Mouse (Mus musculus): ENCODE data around the gene Rpap1.

Gene Rpap1

DNA sequence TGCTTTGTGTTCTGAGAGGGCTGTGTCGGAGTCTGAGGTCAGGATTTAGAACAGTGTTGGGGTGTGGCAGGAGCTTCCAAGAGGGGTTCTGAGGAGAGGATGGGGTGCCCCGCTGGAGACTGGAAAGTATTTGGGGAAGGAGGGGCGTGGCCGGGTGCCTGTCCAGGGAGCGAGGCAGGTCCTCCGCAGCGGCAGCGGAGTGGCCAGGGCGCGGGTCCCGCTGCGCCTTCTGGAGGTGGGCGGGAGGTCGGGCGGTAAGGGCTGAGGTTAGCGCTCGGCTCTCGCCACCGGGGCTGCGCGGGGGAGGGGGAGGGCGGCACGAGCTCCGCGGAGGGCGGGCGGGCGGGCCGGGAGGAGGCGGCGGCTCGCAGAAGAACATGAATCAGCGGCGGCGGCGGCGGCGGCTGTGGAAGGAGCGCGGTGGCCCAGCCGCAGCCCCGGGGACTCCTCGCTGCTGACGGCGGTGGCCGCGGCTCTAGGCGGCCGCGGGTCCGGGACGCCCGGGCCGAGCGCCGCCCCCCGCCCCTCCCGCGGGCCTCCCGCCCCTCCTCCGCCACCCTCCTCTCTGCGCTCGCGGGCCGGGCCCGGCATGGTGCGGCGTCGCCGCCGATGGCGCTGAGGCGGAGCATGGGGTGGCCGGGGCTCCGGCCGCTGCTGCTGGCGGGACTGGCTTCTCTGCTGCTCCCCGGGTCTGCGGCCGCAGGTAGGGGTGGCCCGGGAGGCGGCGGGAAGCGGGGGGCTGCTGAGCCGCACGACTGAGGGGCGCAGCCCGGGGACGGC lies 12.0 kb upstream of the Rpap1 start:
- DNase-seq (ENCODE audit: low read depth, low spot score): peak; percentile 29

DNA sequence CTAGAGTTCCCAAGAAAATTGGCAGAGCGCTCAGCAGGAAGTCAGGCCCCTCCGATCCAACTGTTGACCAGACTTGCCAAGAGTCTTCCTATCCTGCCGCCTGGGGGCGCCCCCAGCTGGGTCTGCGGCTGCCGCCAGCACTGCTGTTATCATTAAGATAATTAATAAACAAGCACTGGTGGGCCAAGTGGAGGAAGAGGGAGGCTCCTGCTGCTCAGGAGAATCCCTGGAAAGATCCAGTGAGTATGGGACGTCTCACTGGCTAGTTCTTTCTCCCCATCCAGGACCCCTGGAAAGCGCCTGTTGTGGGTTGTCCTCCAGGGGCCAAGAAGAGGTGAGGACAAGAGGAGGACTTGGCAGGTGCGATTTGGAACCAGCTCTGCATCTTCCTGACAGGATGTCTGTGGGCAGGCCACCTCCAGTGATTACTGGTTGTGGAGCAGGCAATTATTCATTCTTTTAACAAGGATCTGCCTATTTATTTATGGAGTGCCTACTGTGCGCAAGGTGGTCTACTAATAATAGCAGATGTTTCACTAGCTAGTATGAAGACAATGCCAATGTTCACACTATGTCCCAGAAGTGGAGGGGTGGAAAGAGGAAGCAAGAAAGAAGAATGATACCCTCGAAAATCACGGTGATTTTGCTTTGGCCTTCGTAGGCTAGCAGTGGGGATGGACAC lies 11.1 kb upstream of the Rpap1 start:
- no peak for DNase-seq (ENCODE audit: low read depth, low spot score)

DNA sequence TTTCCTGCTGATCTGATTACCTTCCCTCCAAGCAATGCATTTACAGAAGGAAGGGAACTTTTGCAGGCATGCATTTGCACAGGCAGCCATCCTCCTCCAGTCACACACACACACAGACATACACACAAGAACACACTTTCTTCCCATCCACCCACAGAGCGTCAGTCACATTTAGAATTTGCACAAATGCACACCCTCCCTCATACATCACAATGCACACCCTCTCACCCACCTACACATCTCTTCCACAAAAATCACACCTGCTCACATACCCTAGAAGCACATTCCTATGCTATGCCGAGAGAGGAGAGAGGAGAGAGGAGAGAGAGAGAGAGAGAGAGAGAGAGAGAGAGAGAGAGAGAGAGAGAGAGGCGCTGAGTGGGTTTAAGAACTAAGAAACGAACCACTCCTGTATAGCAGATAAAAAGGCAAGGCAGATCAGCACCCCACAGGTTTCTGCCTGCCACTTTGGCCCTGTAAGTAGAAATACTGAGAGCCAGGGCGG lies 10.0 kb upstream of the Rpap1 start, which contains the start of gene Tyro3:
TSS of gene Tyro3 (plus strand) at position 455 of the 505 bp plus-strand sequence.
- DNase-seq (ENCODE audit: low read depth, low spot score): no peak

DNA sequence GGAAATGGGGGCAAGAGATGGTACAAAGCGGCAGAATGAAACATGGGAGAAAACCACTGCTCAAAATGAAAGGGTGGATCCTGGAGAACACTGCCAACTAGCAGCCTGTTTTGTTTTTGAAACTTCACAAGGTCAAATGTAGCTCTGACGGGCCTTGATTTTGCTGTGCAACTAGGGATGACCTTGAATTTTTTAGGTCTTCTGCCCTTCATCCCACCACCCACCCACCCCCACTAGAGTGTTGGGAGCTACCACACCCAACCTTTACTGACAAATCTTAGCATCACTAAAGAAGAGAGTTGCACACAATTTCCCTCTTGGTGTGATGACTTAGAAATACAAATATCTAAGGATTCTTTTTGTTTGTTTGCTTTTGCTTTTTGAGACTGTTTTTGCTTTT lies 2.7 kb upstream of the Rpap1 start:
- DNase-seq (ENCODE audit: low read depth, low spot score): no peak

DNA sequence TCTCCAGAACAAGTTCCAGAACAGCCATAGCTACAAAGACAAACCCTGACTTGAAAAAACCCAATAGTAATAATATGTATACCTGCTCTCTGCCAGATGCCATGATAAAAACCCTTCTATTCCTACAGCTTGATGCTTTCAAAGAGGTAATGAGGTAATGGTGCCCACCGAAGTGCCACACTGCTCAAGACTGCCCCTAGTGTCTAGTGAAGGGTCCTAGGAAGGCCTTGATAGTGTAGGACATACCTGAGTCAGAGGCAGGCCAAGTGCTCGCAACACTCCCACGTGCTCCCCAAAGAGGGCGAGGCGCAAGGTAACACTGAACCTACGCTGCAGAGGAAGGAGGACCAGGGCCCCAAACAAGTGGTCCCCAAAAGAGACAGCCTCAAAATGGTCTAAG lies 20.1 kb downstream of the Rpap1 start:
- no peak for DNase-seq (ENCODE audit: low read depth, low spot score)

DNA sequence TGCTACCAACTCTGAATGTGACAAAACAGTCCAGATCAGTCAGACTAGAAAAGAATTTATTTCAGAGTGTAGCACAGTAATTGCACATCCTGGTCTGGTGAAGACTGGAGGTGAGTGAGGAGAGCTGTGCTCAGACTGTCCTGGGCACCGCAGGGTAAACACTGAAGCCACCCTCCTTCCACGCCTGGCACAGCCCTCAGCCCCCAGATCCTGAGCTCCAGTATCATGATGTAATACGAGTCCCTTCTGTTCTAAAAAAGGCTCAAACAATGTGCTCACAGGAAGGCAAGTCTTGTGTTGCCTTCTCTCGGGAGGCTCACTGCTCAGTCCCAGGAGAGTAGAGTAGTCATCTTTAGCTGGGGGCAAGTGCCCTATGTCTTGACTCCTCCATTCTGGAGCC lies 23.4 kb downstream of the Rpap1 start:
- DNase-seq (ENCODE audit: low read depth, low spot score): no peak

DNA sequence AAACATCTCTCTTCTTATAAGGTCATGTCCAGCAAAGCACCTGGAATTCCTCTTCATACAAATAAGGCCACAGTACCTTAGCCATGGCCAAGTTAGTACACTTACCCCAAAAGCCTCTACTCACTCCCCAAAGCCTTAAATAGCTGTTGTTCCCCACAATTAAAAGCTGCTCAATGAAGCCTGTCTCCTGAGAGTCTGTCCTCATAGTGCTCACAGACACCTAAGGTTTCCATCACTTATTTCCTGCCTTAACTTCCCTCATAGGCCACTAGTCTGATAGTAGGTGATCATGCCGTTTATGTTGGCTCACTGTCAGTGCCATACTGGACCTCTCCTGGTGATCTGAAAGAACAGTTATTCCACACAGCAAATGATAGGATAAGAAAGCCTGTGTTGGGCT lies 25.1 kb downstream of the Rpap1 start:
- no peak for DNase-seq (ENCODE audit: low read depth, low spot score)

DNA sequence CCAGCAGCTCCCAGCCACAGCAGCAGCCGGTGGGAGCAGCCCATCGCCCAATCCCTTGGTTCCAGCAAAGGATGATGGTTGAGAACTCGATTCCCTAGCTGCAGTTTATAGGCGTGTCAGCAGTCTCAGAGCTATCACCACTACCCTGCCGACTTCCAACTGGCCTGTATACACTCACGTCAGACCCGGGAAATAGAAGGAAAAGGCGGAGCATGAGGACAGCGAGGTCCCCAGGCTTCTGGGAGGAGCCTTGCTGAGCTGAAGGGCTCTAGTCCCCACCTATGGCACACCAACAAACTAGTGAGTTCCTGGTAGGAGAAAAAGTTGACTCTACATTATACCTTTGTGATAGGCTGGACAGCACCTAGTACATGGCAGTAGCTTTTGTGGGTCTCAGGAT lies 27.1 kb downstream of the Rpap1 start, which contains the start of gene Ltk:
TSS of gene Ltk (minus strand) at position 181 of the 400 bp plus-strand sequence.
- no peak for DNase-seq (ENCODE audit: low read depth, low spot score)

DNA sequence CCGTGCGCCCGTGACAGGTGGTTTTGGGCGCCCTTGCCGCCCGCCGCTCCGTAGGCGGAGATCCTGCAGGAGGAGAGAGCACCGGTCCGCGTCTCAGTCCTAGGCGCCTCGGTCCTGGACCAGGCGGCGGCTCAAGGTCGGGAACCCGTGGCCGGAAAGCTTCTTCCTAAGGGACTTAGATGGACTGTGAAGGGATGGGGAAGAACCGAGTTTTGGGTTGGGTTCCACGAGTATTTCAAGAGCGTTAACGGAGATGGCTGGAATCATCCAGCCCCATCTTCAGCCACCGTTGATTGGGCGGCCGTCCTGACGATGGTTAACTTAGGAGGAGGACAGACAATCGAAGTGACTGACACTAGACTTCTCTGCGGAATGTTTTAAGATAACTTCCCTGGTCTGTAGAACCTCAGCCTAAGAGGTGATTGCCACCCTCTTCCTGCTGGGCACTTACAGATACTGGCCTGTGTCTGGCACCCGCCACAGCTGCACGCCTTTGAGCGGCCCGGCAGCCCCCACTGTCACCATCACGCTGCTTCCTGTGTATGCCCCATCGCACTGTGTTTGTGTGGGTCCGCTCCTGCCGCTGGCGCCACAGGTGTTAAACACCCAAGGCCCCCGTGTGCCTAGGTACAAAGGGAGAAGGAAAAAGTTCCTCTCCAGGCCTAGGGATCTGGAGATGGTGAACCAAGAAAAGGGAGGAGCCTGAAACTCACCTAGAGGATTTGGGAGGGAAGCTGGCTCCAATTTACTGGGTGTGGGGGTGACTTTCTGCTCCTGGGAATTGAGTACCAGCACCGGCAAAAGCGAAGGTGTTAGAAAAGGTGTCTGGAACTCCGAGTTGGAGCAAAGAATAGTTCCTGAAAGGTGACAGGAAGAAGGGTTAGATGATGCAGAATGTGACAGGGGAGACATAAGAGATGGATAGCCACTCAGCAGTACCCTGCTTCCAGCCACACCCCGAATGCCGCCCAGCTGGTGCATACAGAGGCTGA lies 28.2 kb downstream of the Rpap1 start:
- DNase-seq (ENCODE audit: low read depth, low spot score): no peak

DNA sequence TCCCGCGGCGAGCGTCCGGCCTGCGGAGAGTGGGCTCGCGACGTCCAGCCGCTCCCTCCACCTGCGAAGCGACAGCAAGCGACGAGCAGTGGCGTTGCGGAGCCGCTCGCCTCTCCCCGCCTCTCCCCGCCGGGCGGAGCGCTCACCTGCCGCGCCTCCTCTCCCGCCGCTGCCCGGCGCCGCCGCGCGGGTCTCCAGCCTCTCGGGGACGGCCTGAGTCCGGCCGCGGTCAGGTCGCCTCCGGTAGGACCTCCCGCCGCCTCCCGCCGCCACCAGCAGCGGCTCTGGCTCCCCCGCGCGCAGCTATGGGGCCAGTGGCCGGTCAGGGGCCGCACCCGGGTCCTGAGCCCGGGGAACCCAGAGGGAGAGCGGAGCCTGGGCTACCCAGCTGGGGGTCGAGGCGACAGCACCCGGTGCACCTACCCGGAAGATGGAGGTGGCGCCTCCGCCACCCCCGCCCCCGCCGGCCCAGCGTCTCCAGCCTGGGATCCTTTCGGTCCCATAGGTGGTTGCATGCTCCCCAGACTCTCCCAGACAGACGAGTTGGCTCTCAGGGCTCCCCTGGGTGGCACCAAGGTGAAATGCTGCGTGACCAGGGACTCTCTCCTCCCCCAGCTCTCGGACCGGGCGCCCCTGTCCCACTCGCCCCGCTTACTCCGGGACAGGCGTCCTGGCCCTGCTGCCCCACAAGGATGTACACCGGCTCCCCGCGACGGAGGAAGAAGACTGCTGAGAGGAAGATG lies 29.1 kb downstream of the Rpap1 start:
- DNase-seq (ENCODE audit: low read depth, low spot score): no peak

DNA sequence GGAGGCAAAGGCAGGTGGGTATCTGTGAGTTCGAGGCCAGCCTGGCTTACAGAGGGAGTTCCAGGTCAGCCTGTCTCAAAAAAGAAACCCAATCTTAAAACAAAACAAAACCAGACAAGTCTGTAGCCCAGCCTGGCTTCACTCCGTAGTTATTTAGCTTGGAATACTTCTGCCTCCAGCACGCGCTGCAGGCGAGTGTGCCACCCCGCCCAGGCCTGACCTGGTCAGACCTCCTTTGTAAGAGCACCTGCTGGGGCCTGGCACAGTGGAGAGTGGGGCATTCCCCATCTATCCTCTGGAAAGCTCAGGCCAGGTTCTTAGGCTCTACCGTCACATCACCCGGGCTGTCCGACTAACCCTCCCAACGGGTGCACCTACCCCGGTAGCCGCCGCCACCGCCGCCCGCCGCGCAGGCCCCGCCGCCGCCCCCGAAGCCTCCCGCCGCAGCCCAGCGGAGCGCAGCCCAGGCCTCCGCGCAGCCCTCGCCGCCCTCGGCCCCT lies 29.7 kb downstream of the Rpap1 start:
- DNase-seq (ENCODE audit: low read depth, low spot score): no peak

DNA sequence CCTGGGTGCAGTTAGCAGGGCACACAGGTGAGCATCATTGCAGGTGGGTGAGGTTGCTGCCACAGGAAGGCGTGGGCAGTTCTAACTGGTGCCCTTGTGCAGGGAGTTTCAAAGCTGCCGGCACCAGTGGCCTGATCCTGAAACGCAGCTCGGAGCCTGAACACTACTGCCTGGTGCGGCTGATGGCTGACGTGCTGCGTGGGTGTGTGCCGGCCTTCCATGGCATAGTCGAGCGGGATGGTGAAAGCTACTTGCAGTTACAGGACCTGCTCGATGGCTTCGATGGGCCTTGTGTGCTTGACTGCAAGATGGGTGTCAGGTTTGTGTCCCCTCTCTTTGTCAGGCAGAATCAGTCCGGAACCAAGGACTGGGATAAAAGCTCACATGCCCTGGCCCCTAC lies 38.1 kb downstream of the Rpap1 start:
- DNase-seq (ENCODE audit: low read depth, low spot score): no peak

DNA sequence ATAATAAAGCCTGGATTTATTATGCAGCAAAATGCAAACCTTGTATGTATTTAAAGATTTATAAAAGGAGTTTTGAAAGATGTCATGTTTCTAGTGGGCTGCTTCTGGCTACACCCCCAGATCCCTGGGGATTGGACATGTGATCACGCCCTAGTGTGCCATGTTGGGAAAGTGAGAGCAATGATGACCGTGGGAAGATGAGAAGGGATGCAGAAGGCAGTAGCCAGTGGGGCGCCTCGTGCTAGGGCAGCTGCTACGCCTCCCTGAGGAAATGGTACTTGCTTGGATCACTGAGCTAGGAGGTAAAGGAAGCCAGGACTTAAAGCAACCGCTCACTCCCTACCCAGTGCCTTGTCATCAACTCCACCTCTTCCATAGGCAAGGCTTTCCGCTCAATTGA lies 39.8 kb downstream of the Rpap1 start:
- DNase-seq (ENCODE audit: low read depth, low spot score): no peak

DNA sequence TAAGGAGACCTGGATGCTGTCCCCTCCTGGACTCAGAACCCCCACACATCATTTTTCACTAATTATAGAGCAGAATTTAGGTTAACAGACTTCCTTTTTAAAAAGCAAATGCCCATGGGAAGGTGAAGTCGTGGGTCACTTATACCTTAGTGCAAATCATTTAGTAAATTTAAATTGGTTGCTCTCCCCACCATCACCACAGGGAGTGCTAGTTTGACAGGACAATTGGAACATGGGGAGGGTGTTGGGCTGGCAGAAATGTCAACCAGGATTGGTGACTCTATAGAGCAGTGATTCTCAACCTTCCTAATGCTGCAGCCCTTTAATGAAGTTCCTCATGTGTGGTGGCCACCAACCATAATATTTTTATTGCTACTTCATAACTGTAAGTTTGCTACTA lies 42.1 kb downstream of the Rpap1 start:
- peak; percentile 44 for DNase-seq (ENCODE audit: low read depth, low spot score)

DNA sequence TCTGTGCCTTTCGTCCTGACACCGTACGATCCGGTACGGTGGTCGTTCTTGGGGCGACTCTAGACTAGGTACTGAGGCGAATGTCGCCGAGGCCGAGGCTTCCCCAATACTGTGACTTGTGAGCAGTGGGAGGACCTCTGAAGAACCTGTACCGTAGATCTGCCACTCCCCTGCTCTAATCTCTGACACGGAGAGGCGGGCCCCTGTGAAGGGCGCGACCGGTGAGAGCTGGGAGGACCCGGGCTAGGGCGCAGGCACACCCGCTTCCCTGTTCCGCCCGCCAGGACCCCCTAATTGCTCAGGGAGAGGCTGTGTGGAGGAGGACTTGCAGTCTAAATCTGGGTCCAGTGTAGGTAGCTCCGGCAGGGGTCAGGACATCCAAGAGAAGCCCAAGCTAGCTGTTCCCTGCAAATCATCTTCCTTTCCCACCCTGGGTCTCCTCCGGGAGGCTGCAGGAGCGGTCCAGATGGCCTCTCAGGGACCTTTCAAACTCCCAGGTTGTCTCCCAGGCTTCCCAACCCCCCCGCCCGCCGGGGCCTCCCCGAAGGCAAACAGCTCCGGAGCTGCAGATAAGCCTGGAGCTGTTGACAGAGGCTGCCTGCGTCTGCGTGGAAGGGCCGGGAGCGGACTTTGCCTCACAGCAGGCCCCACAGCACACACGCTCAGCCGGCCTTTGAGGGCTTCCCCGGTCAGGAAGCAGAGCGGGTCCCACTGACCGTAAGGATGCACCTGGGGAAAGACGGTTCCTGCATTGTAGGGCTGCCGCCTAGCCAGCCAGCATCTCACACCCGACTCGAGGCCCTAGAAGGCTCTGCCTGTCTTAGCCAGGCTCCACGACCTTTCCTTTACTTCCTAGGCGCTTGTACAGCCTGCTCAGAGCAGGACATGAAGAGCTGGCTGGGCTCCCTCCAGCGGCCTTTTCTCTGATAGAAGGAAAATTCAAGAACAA lies 42.9 kb downstream of the Rpap1 start:
- DNase-seq (ENCODE audit: low read depth, low spot score): peak; percentile 18

DNA sequence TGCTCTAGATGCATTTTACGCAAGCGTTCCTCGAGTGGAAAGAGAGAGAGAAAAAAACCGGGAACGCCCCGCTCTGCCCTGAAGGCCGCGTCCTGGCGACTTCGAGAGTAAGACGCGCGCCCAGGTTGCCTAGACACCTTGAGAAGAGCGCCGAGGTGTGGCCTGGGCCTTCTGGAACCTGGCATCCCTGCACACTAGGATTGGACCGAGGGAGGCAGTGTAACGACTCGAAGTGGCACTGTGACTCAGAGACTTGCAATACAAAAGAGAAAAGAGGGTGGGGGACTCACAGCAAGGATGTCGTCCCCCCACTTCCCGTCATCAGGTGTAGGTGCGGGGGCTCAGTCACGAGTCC lies 43.6 kb downstream of the Rpap1 start:
- DNase-seq (ENCODE audit: low read depth, low spot score): no peak

DNA sequence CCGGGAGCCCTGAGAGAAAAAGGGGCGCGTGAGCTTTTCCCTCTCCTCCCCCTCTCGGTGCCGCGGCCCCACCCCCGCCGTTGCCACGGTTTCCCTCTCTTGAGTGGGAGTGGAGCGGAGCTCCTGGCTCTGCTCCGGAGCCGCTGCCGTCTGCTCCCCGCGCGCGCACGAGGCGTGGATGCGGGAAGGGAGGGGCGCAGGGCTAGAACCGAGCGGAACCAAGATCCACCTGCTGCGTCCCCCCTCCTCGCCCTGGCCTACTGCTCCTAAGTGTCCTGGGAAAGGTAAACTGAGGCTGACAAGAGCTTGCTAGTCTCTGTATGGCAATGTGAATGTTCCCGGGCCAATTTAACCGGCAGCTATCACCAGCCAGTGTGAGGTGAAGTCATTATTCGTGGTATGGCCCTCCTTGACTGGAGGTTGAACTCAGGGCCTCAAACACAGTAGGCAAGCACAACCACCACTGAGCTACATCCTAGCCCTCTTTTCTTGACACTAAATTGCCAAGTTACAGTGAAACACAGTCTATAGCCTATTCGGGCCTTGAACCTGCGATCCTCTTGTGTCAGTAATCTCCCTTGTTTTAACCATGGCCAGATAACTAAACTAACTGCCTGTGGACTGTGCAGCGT lies 44.0 kb downstream of the Rpap1 start:
- no peak for DNase-seq (ENCODE audit: low read depth, low spot score)

DNA sequence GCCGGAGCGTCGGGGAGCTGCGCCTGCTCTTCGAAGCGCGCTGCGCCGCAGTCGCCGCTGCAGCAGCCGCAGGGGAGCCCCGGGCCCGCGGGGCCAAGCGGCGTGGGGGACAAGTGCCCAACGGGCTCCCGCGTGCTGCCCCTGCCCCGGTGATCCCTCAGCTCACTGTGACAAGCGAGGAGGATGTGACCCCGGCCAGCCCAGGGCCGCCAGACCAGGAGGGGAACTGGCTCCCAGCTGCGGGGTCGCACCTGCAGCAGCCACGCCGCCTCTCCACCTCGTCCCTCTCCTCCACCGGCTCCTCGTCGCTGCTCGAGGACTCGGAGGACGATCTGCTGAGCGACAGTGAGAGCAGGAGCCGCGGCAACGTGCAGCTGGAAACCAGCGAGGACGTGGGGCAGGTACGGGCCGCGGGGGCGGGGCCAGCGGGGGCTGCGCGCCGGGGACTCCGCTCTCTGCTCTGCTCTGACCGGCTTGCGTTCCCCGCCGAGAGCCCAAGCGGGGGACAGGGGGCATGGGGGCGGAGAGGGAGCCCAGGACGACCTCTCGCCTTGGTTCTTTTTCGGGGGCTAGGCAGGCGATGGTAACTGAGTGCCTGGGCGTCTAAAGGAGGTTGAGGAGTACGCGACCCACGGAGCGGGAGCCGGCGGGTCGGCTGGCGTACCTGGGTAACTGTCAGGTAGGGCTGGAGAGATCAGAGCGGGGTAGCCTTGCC lies 44.7 kb downstream of the Rpap1 start:
- no peak for DNase-seq (ENCODE audit: low read depth, low spot score)

All from 3T3-L1 (cell line).